Mouse (Mus musculus): ENCODE results near the gene Hspb7. TPM values are rescaled to one million over a fixed set of nuclear protein-coding genes. Genes with fewer than 3 reads are reported as not detected.

Hspb7 gene
- polyA plus RNA-seq (2012; rRNA removed): 0.21 and 0.23 TPM in 2 replicates

- TF ChIP-seq POLR2A (IDR thresholded peaks at IDR 0.05; ENCODE audit: extremely low read depth, insufficient read depth, low read length) (no peak), CTCF (IDR thresholded peaks at IDR 0.05; ENCODE audit: extremely low read depth, insufficient read depth, low read length) (no peak)
- no peak within 1 kb of the TSS for H3K4me3 ChIP-seq (ENCODE audit: insufficient read depth, low read length)
- H3K27ac ChIP-seq (ENCODE audit: insufficient read depth, low read length): no peak within 1 kb of the TSS
- peaks cover 3% of the 10 kb centered on the region; the same call in 1 of the 2 replicates for H3K4me1 ChIP-seq (ENCODE audit: control insufficient read depth, insufficient read depth, low read length)
Measured at GRCm38 (mm10) chr4:141420192-141420829, at the start of gene Hspb7. Gene Hspb7 (plus strand): TSS chr4:141420779.

DNA sequence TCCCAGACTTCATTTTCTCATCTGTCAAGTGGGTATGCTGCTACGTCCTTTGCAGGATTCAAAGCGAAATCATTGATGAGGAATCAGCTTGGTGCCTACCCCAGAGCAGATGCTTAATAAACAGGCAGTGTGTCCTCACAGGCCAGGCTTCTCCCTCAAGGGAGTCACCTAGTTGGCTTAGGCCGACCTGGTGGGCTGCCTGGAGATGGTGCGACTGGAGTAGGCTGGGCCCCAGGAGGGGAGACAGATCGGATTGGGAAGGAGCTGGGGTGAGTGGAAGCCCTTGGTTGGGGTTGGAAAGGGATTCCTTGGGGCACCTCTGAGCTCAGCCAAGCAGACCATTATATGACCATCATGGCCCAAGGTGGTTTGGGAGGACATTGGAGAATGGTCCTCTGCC, 48.2 kb upstream of the Hspb7 start:
- no peaks in the 10 kb centered on the region for H3K4me1 ChIP-seq (ENCODE audit: control insufficient read depth, insufficient read depth, low read length)
- H3K27ac ChIP-seq (ENCODE audit: insufficient read depth, low read length): no peak overlapping the region
- TF ChIP-seq POLR2A (IDR thresholded peaks at IDR 0.05; ENCODE audit: extremely low read depth, insufficient read depth, low read length): no peak
- TF ChIP-seq CTCF (IDR thresholded peaks at IDR 0.05; ENCODE audit: extremely low read depth, insufficient read depth, low read length): no peak
- H3K4me3 ChIP-seq (ENCODE audit: insufficient read depth, low read length): no peak overlapping the region

- Histone ChIP-seq H3K4me3 (ENCODE audit: insufficient read depth, low read length) (no peak overlapping the region), H3K4me1 (ENCODE audit: control insufficient read depth, insufficient read depth, low read length) (no peaks in the 10 kb centered on the region), H3K27ac (ENCODE audit: insufficient read depth, low read length) (no peak overlapping the region)
- no peak for TF ChIP-seq CTCF (IDR thresholded peaks at IDR 0.05; ENCODE audit: extremely low read depth, insufficient read depth, low read length)
- no peak for TF ChIP-seq POLR2A (IDR thresholded peaks at IDR 0.05; ENCODE audit: extremely low read depth, insufficient read depth, low read length)
Measured at GRCm38 (mm10) chr4:141379674-141380073, 40.9 kb upstream of the Hspb7 start.

- Histone ChIP-seq H3K27ac (ENCODE audit: insufficient read depth, low read length) (no peak overlapping the region), H3K4me3 (ENCODE audit: insufficient read depth, low read length) (peak overlapping the region; percentile 15; the same call in 1 of the 2 replicates)
- TF ChIP-seq CTCF (IDR thresholded peaks at IDR 0.05; ENCODE audit: extremely low read depth, insufficient read depth, low read length) (no peak), POLR2A (IDR thresholded peaks at IDR 0.05; ENCODE audit: extremely low read depth, insufficient read depth, low read length) (no peak)
Measured at GRCm38 (mm10) chr4:141382406-141382805, 38.2 kb upstream of the Hspb7 start.

DNA sequence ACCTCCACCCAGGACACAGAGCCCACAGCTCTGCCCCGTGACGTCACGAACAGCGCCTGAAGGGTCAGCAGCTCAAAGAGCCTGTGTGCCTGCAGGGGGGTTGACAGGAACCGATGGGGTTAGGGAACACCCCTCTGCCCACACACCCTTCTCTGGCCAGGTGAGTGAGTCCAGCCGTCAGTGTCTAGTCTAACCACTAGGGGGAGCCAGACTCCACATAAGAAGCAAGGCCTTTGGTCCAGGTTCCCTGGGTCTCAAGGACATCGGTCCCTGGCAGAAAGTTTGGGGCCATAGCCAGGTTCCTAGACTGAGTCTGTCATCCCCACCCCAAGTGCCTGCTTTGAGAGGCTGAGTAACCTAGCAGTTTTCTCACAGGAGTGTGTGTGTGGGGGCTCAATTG, 35.3 kb upstream of the Hspb7 start:
- no peak for TF ChIP-seq POLR2A (IDR thresholded peaks at IDR 0.05; ENCODE audit: extremely low read depth, insufficient read depth, low read length)
- peak; percentile 87 for TF ChIP-seq CTCF (IDR thresholded peaks at IDR 0.05; ENCODE audit: extremely low read depth, insufficient read depth, low read length)
- no peak overlapping the region for H3K4me3 ChIP-seq (ENCODE audit: insufficient read depth, low read length)
- H3K27ac ChIP-seq (ENCODE audit: insufficient read depth, low read length): no peak overlapping the region
- no peaks in the 10 kb centered on the region for H3K4me1 ChIP-seq (ENCODE audit: control insufficient read depth, insufficient read depth, low read length)

More at GRCm38 (mm10) chr4:141382406-141382805, 38.2 kb upstream of the Hspb7 start:
- no peaks in the 10 kb centered on the region for H3K4me1 ChIP-seq (ENCODE audit: control insufficient read depth, insufficient read depth, low read length)

DNA sequence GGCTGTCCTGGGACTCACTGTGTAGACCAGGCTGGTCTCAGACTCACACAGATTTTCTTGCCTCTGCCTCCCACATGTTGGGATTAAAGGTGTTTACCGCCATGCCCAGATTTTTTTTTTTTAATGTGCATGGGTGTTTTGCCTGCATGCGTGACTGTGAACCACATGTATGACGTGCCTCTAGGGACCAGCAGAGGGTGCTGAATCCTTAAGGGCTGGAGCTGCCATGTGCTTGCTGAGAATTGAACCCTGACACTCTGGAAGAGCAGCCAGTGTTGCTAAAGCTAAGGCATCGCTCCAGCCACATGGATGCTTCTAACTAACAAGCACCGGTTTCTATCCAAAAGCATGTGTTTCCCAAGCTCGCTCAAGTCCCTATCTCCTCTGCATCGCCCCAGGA, 34.4 kb upstream of the Hspb7 start:
- Histone ChIP-seq H3K27ac (ENCODE audit: insufficient read depth, low read length) (no peak overlapping the region), H3K4me1 (ENCODE audit: control insufficient read depth, insufficient read depth, low read length) (no peaks in the 10 kb centered on the region), H3K4me3 (ENCODE audit: insufficient read depth, low read length) (no peak overlapping the region)
- TF ChIP-seq POLR2A (IDR thresholded peaks at IDR 0.05; ENCODE audit: extremely low read depth, insufficient read depth, low read length): no peak
- 0 out of 2 replicates have a peak, but pooled peaks have one; percentile 15 for TF ChIP-seq CTCF (IDR thresholded peaks at IDR 0.05; ENCODE audit: extremely low read depth, insufficient read depth, low read length)

GRCm38 (mm10) chr4:141387093-141387784, 33.3 kb upstream of the Hspb7 start:
- no peak for TF ChIP-seq POLR2A (IDR thresholded peaks at IDR 0.05; ENCODE audit: extremely low read depth, insufficient read depth, low read length)
- TF ChIP-seq CTCF (IDR thresholded peaks at IDR 0.05; ENCODE audit: extremely low read depth, insufficient read depth, low read length): peak; percentile 80
- H3K4me3 ChIP-seq (ENCODE audit: insufficient read depth, low read length): no peak overlapping the region
- H3K27ac ChIP-seq (ENCODE audit: insufficient read depth, low read length): no peak overlapping the region
- no peaks in the 10 kb centered on the region for H3K4me1 ChIP-seq (ENCODE audit: control insufficient read depth, insufficient read depth, low read length)

DNA sequence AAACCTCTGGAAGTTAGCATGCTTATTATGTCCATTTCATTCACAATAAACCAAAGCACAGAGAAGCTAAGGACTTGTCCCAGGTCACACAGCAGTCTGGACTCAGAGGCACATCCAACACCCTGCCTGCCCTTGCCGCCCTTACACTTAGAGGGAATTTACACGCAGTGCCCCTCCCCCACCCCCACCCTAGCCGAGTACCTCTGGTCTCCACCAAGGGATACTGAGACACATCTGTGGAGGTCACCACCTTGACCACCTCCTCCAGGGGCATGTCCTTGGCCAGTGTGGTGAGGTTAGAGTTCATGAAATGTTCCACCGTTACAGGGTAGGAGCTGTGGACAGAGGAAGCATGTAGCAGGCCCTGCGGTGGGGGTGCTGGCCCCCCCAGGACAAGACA, 32.6 kb upstream of the Hspb7 start:
- H3K4me1 ChIP-seq (ENCODE audit: control insufficient read depth, insufficient read depth, low read length): no peaks in the 10 kb centered on the region

GRCm38 (mm10) chr4:141389366-141390150, 31.0 kb upstream of the Hspb7 start:
- TF ChIP-seq CTCF (IDR thresholded peaks at IDR 0.05; ENCODE audit: extremely low read depth, insufficient read depth, low read length): no peak
- no peak for TF ChIP-seq POLR2A (IDR thresholded peaks at IDR 0.05; ENCODE audit: extremely low read depth, insufficient read depth, low read length)
- Histone ChIP-seq H3K4me1 (ENCODE audit: control insufficient read depth, insufficient read depth, low read length) (no peaks in the 10 kb centered on the region), H3K27ac (ENCODE audit: insufficient read depth, low read length) (no peak overlapping the region), H3K4me3 (ENCODE audit: insufficient read depth, low read length) (no peak overlapping the region)

More for the DNA sequence above, 32.6 kb upstream of the Hspb7 start:
- Histone ChIP-seq H3K27ac (ENCODE audit: insufficient read depth, low read length) (no peak overlapping the region), H3K4me3 (ENCODE audit: insufficient read depth, low read length) (no peak overlapping the region)
- TF ChIP-seq CTCF (IDR thresholded peaks at IDR 0.05; ENCODE audit: extremely low read depth, insufficient read depth, low read length) (no peak), POLR2A (IDR thresholded peaks at IDR 0.05; ENCODE audit: extremely low read depth, insufficient read depth, low read length) (no peak)
